Mouse (Mus musculus): Measurements from ENCODE around the gene Gas7. TPM values are rescaled to one million over a fixed set of nuclear protein-coding genes. Genes with fewer than 3 reads are reported as not detected.

Gene Gas7
- total RNA-seq, 1 experiment, result 2.4 TPM

DNA sequence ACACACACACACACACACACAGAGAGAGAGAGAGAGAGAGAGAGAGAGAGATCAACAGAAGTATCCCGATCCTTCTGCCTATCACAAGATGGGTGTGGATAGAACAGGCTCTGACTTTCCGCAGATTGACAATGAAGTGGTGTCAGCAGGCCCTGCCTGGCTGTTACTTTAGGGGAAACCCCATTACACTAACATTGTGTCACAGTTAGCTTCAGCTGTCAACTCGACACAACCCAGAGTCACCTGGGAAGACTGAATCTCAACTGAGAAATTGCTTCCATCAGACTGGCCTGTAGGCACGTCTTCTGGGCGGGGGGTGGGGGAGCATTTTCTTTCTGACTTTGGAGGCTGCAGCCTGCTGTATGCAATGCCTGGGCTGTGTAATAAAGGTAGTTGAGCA lies 111.5 kb downstream of the Gas7 start:
- H3K36me3 ChIP-seq (ENCODE audit: control insufficient read depth, insufficient read depth, low read length, poor library complexity, severe bottlenecking), result no peaks in the 10 kb centered on the region
- H3K4me1 ChIP-seq (ENCODE audit: control insufficient read depth in 2 of 2, insufficient read depth in 2 of 2, low read length in 2 of 2, poor library complexity in 1 of 2), result no peaks in the 10 kb centered on the region
- no peak overlapping the region for H3K4me3 ChIP-seq (ENCODE audit: insufficient read depth in 1 of 2, low read depth in 1 of 2, low read length in 2 of 2, poor library complexity in 1 of 2, severe bottlenecking in 1 of 2)
- no peak overlapping the region for H3K27ac ChIP-seq (ENCODE audit: insufficient read depth, low read depth, low read length, poor library complexity, severe bottlenecking)
- TF ChIP-seq ZC3H11A (IDR thresholded peaks at IDR 0.05; ENCODE audit: borderline replicate concordance, low read depth, low read length) (no peak), ZNF384 (IDR thresholded peaks at IDR 0.05; ENCODE audit: low read depth, low read length) (no peak), MAFK (IDR thresholded peaks at IDR 0.05; ENCODE audit: insufficient read depth, low read depth, low read length) (no peak), CHD2 (IDR thresholded peaks at IDR 0.05; ENCODE audit: low read depth, low read length) (no peak), HCFC1 (IDR thresholded peaks at IDR 0.05; ENCODE audit: borderline replicate concordance, insufficient read depth, low read length) (no peak)
- H3K9ac ChIP-seq (ENCODE audit: insufficient read depth, low read depth, low read length, poor library complexity, severe bottlenecking), result no peak overlapping the region
- in situ Hi-C loops (cut with MboI; ENCODE audit: low sequenced_read_pairs in 2 of 2, unreplicated experiment in 2 of 2), result no loop called here
- H3K9me3 ChIP-seq (ENCODE audit: control insufficient read depth, insufficient read depth, low read depth, low read length), result no peaks in the 10 kb centered on the region
- DNase-seq (ENCODE audit: low read depth, low spot score), result no peak

DNA sequence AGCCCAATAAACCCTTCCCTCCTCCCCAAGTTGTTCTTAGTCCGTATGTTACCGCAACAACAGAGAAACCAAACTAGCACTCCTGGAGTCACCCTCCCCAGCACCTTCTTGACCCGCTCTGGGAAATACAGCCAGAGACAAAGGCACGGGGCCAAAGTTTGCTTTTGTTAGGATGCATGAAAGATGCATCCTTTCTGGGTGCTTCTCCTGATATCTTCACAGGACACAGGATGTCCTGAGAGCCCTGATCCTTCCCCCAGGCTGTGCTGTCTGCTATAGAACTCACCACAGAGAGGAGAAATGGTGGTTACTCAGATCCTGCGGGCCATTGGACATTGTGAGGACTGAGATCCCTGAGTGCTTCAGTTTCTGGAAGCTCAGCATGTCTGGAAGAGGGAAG lies 111.9 kb downstream of the Gas7 start:
- TF ChIP-seq HCFC1 (IDR thresholded peaks at IDR 0.05; ENCODE audit: borderline replicate concordance, insufficient read depth, low read length) (no peak), MAFK (IDR thresholded peaks at IDR 0.05; ENCODE audit: insufficient read depth, low read depth, low read length) (no peak), CHD2 (IDR thresholded peaks at IDR 0.05; ENCODE audit: low read depth, low read length) (no peak), ZNF384 (IDR thresholded peaks at IDR 0.05; ENCODE audit: low read depth, low read length) (no peak), ZC3H11A (IDR thresholded peaks at IDR 0.05; ENCODE audit: borderline replicate concordance, low read depth, low read length) (no peak)
- Histone ChIP-seq H3K9me3 (ENCODE audit: control insufficient read depth, insufficient read depth, low read depth, low read length) (no peaks in the 10 kb centered on the region), H3K4me1 (ENCODE audit: control insufficient read depth in 2 of 2, insufficient read depth in 2 of 2, low read length in 2 of 2, poor library complexity in 1 of 2) (no peaks in the 10 kb centered on the region), H3K27ac (ENCODE audit: insufficient read depth, low read depth, low read length, poor library complexity, severe bottlenecking) (no peak overlapping the region), H3K9ac (ENCODE audit: insufficient read depth, low read depth, low read length, poor library complexity, severe bottlenecking) (no peak overlapping the region), H3K4me3 (ENCODE audit: insufficient read depth in 1 of 2, low read depth in 1 of 2, low read length in 2 of 2, poor library complexity in 1 of 2, severe bottlenecking in 1 of 2) (no peak overlapping the region), H3K36me3 (ENCODE audit: control insufficient read depth, insufficient read depth, low read length, poor library complexity, severe bottlenecking) (no peaks in the 10 kb centered on the region)
- in situ Hi-C loops (cut with MboI; ENCODE audit: low sequenced_read_pairs in 2 of 2, unreplicated experiment in 2 of 2), result no loop called here
- DNase-seq (ENCODE audit: low read depth, low spot score), result no peak

DNA sequence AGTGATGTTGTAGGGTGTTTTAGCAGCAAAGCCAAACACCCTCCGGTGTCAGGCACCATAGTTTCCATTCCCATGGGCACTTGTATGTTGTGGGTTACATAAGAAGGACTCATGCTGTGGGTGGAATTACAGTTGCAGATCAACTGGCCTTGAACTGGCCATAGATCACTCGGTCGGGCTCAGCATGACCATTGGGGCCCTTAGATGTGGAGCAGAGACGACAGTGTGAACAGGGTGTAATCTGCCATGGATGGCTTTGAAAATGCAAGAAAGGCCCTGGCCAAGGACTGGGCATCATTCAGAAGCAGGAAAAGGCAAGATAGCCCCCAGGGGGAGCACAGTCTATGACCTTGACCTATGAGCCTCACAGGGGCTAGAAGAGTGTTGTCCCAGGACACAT lies 112.8 kb downstream of the Gas7 start:
- Histone ChIP-seq H3K4me1 (ENCODE audit: control insufficient read depth in 2 of 2, insufficient read depth in 2 of 2, low read length in 2 of 2, poor library complexity in 1 of 2) (no peaks in the 10 kb centered on the region), H3K4me3 (ENCODE audit: insufficient read depth in 1 of 2, low read depth in 1 of 2, low read length in 2 of 2, poor library complexity in 1 of 2, severe bottlenecking in 1 of 2) (no peak overlapping the region), H3K9me3 (ENCODE audit: control insufficient read depth, insufficient read depth, low read depth, low read length) (no peaks in the 10 kb centered on the region), H3K36me3 (ENCODE audit: control insufficient read depth, insufficient read depth, low read length, poor library complexity, severe bottlenecking) (no peaks in the 10 kb centered on the region), H3K9ac (ENCODE audit: insufficient read depth, low read depth, low read length, poor library complexity, severe bottlenecking) (no peak overlapping the region), H3K27ac (ENCODE audit: insufficient read depth, low read depth, low read length, poor library complexity, severe bottlenecking) (no peak overlapping the region)
- TF ChIP-seq HCFC1 (IDR thresholded peaks at IDR 0.05; ENCODE audit: borderline replicate concordance, insufficient read depth, low read length) (no peak), ZC3H11A (IDR thresholded peaks at IDR 0.05; ENCODE audit: borderline replicate concordance, low read depth, low read length) (no peak), ZNF384 (IDR thresholded peaks at IDR 0.05; ENCODE audit: low read depth, low read length) (no peak), MAFK (IDR thresholded peaks at IDR 0.05; ENCODE audit: insufficient read depth, low read depth, low read length) (no peak), CHD2 (IDR thresholded peaks at IDR 0.05; ENCODE audit: low read depth, low read length) (no peak)
- in situ Hi-C loops (cut with MboI; ENCODE audit: low sequenced_read_pairs in 2 of 2, unreplicated experiment in 2 of 2), result no loop called here
- no peak for DNase-seq (ENCODE audit: low read depth, low spot score)

DNA sequence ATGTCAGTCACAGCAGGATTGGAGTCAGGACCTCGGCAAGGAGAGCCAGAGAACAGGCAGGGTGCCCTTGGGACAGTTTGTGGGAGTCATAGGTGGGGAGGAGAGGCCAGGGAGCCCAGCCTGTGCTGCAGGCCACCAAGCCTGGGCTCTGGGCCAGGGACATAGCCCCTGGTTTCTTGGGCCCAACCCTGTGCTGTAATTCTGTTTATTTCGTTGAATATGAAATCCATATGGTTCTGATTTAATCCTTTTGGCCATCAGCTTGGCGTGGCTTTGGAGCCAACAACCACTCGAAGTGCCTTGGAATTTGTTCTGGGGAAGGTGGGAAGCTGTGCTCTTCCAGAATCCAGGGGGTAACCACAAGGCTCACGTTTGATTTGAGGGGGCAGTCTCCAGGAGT lies 113.6 kb downstream of the Gas7 start:
- no peak overlapping the region for H3K27ac ChIP-seq (ENCODE audit: insufficient read depth, low read depth, low read length, poor library complexity, severe bottlenecking)
- H3K9me3 ChIP-seq (ENCODE audit: control insufficient read depth, insufficient read depth, low read depth, low read length), result no peaks in the 10 kb centered on the region
- no peak overlapping the region for H3K4me3 ChIP-seq (ENCODE audit: insufficient read depth in 1 of 2, low read depth in 1 of 2, low read length in 2 of 2, poor library complexity in 1 of 2, severe bottlenecking in 1 of 2)
- DNase-seq (ENCODE audit: low read depth, low spot score), result no peak
- H3K9ac ChIP-seq (ENCODE audit: insufficient read depth, low read depth, low read length, poor library complexity, severe bottlenecking), result no peak overlapping the region
- TF ChIP-seq ZNF384 (IDR thresholded peaks at IDR 0.05; ENCODE audit: low read depth, low read length), result no peak
- no peak for TF ChIP-seq CHD2 (IDR thresholded peaks at IDR 0.05; ENCODE audit: low read depth, low read length)
- no peak for TF ChIP-seq MAFK (IDR thresholded peaks at IDR 0.05; ENCODE audit: insufficient read depth, low read depth, low read length)
- TF ChIP-seq ZC3H11A (IDR thresholded peaks at IDR 0.05; ENCODE audit: borderline replicate concordance, low read depth, low read length), result no peak
- no peak for TF ChIP-seq HCFC1 (IDR thresholded peaks at IDR 0.05; ENCODE audit: borderline replicate concordance, insufficient read depth, low read length)
- H3K36me3 ChIP-seq (ENCODE audit: control insufficient read depth, insufficient read depth, low read length, poor library complexity, severe bottlenecking), result no peaks in the 10 kb centered on the region
- H3K4me1 ChIP-seq (ENCODE audit: control insufficient read depth in 2 of 2, insufficient read depth in 2 of 2, low read length in 2 of 2, poor library complexity in 1 of 2), result no peaks in the 10 kb centered on the region
- in situ Hi-C loops (cut with MboI; ENCODE audit: low sequenced_read_pairs in 2 of 2, unreplicated experiment in 2 of 2), result no loop called here

DNA sequence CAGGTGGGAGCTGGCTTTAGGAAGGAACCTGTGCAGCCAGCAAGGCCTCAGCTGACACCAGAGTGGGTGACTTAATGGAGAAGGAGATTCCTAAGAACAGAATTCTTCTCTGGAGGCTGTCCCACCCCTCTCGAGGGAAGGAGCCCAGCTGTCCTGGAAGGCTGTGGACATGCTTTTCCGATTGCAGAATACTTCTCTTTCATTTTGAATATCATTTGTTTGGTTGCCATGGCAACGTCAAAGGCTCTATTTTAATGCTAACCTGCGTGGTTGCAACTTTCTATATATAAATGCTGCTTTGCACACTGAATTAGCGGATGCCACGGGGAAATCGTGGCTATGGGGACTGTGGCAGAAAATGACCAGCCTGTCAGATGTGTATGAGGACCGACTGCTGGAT lies 115.7 kb downstream of the Gas7 start:
- H3K4me3 ChIP-seq (ENCODE audit: insufficient read depth in 1 of 2, low read depth in 1 of 2, low read length in 2 of 2, poor library complexity in 1 of 2, severe bottlenecking in 1 of 2), result no peak overlapping the region
- H3K9me3 ChIP-seq (ENCODE audit: control insufficient read depth, insufficient read depth, low read depth, low read length), result no peaks in the 10 kb centered on the region
- H3K9ac ChIP-seq (ENCODE audit: insufficient read depth, low read depth, low read length, poor library complexity, severe bottlenecking), result no peak overlapping the region
- no peak for TF ChIP-seq ZNF384 (IDR thresholded peaks at IDR 0.05; ENCODE audit: low read depth, low read length)
- TF ChIP-seq MAFK (IDR thresholded peaks at IDR 0.05; ENCODE audit: insufficient read depth, low read depth, low read length), result no peak
- TF ChIP-seq ZC3H11A (IDR thresholded peaks at IDR 0.05; ENCODE audit: borderline replicate concordance, low read depth, low read length), result no peak
- no peak for TF ChIP-seq HCFC1 (IDR thresholded peaks at IDR 0.05; ENCODE audit: borderline replicate concordance, insufficient read depth, low read length)
- TF ChIP-seq CHD2 (IDR thresholded peaks at IDR 0.05; ENCODE audit: low read depth, low read length), result no peak
- in situ Hi-C loops (cut with MboI; ENCODE audit: low sequenced_read_pairs in 2 of 2, unreplicated experiment in 2 of 2), result no loop called here
- H3K36me3 ChIP-seq (ENCODE audit: control insufficient read depth, insufficient read depth, low read length, poor library complexity, severe bottlenecking), result no peaks in the 10 kb centered on the region
- H3K4me1 ChIP-seq (ENCODE audit: control insufficient read depth in 2 of 2, insufficient read depth in 2 of 2, low read length in 2 of 2, poor library complexity in 1 of 2), result no peaks in the 10 kb centered on the region
- H3K27ac ChIP-seq (ENCODE audit: insufficient read depth, low read depth, low read length, poor library complexity, severe bottlenecking), result no peak overlapping the region
- no peak for DNase-seq (ENCODE audit: low read depth, low spot score)

All from ES-E14 (cell line).